Mouse (Mus musculus): ENCODE measurements around the gene Tub.

GRCm38 (mm10) chr7:108941466-108941865, 8.7 kb upstream of the Tub start:
- TF ChIP-seq CTCF (IDR thresholded peaks at IDR 0.05; ENCODE audit: low read depth, low read length) (no peak), POLR2A (IDR thresholded peaks at IDR 0.05; ENCODE audit: extremely low read depth, insufficient read depth, low read length) (no peak)

Measured in liver, adult 2 months (tissue).